In the genomic region with DNA sequence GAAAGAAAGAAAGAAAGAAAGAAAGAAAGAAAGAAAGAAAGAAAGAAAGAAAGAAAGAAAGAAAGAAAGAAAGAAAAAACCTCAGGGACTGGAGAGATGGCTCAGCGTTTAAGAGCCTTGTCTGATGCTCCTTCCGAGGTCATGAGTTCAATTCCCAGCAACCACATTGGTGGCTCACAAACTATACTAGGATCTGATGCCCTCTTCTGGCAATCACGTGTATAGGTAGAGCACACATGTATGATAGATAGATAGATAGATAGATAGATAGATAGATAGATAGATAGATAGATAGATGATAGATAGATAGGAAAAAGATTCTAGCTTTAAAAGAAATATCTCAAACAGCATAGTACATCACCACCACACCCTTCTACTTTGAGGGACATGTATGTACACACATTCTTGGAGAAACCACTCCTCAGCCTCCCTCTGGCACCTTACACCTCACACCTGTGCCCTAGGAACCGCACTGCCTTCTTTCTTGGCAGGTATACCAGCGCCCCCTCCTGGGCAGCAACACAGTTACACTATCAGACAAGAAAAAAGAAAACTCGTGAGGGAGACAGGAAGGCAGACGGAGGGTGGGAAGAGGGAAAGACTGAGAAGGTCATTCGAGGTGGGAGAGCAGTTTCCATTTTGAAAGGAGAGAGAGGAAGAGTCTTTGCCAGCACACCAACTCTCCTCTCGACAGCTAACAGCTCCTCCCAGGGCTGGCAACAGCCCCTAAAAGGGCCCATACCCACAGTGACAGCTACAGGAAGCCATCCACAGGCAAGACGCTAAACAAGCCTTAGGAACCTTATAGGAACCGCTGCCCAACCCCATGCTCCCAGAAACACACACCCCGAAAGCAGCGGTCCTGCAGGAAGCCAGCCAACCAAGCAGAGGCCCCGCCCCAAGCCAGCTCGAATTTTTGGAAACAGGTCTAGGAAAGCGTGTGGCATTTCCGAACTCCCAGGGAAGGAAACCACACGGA, we compare ENCODE assay signal across 8 mouse cellular contexts.
DNase-seq lines count a peak whose midpoint lies in the region; ATAC-seq and TF ChIP-seq lines count a peak whose summit lies in the region.

No protein-coding gene starts in this region.

- H3K9ac ChIP-seq in embryonic facial prominence, embryonic 13.5 days: no peak overlapping the region
- H3K9ac ChIP-seq in heart, embryonic 11.5 days (ENCODE audit: low read depth, low read length): no peak overlapping the region
- H3K9ac ChIP-seq in kidney, embryonic 16.5 days (replicated peaks; ENCODE audit: low read length): peak overlapping the region; percentile 50
- no peak overlapping the region for H3K9ac ChIP-seq in lung, postnatal 0 days (replicated peaks; ENCODE audit: low read depth)
- peak overlapping the region; percentile 43 for H3K9ac ChIP-seq in stomach, postnatal 0 days (ENCODE audit: low read length)

- H3K9me3 ChIP-seq in G1E (replicated peaks): peaks cover 7% of the 10 kb centered on the region
- H3K9me3 ChIP-seq in embryonic facial prominence, embryonic 13.5 days: no peaks in the 10 kb centered on the region
- H3K9me3 ChIP-seq in heart, embryonic 11.5 days (replicated peaks; ENCODE audit: control insufficient read depth, low read length): no peaks in the 10 kb centered on the region
- no peaks in the 10 kb centered on the region for H3K9me3 ChIP-seq in kidney, embryonic 16.5 days (ENCODE audit: low read length)
- no peaks in the 10 kb centered on the region for H3K9me3 ChIP-seq in lung, postnatal 0 days (ENCODE audit: low read length)
- no peaks in the 10 kb centered on the region for H3K9me3 ChIP-seq in stomach, postnatal 0 days (ENCODE audit: control insufficient read depth, low read length)

- peaks cover 29% of the 10 kb centered on the region for H3K27me3 ChIP-seq in G1E (ENCODE audit: insufficient read depth, low read length)
- peaks cover 47% of the 10 kb centered on the region for H3K27me3 ChIP-seq in embryonic facial prominence, embryonic 13.5 days
- H3K27me3 ChIP-seq in heart, embryonic 11.5 days (ENCODE audit: control insufficient read depth, insufficient read depth, low read length): peaks cover 25% of the 10 kb centered on the region
- peaks cover 10% of the 10 kb centered on the region; the same call in 1 of the 2 replicates for H3K27me3 ChIP-seq in kidney, embryonic 16.5 days (ENCODE audit: insufficient read depth, low read length)
- peaks cover 10% of the 10 kb centered on the region for H3K27me3 ChIP-seq in lung, postnatal 0 days (replicated peaks; ENCODE audit: insufficient read depth, low read length)
- no peaks in the 10 kb centered on the region; the same call in 1 of the 2 replicates for H3K27me3 ChIP-seq in stomach, postnatal 0 days (ENCODE audit: control insufficient read depth, insufficient read depth, low read length)

- peak; percentile 42; the same call in 1 of the 2 replicates for TF ChIP-seq CTCF in G1E (IDR thresholded peaks at IDR 0.05; ENCODE audit: low read depth, low read length)
- TF ChIP-seq CTCF in lung, postnatal 0 days (IDR thresholded peaks at IDR 0.05): peak; percentile 82
- peak; percentile 85 for TF ChIP-seq CTCF in stomach, postnatal 0 days (IDR thresholded peaks at IDR 0.05; ENCODE audit: low read depth)

- TF ChIP-seq EP300 in lung, postnatal 0 days (IDR thresholded peaks at IDR 0.05): no peak
- TF ChIP-seq EP300 in stomach, postnatal 0 days (optimal IDR thresholded peaks at IDR 0.05): no peak

- peaks cover 29% of the 10 kb centered on the region for H3K4me1 ChIP-seq in G1E (ENCODE audit: insufficient read depth, low read depth, low read length)
- peaks cover 24% of the 10 kb centered on the region for H3K4me1 ChIP-seq in embryonic facial prominence, embryonic 13.5 days
- H3K4me1 ChIP-seq in heart, embryonic 11.5 days (ENCODE audit: control insufficient read depth, insufficient read depth, low read length): peaks cover 24% of the 10 kb centered on the region
- peaks cover 28% of the 10 kb centered on the region for H3K4me1 ChIP-seq in kidney, embryonic 16.5 days (ENCODE audit: insufficient read depth, low read length)
- peaks cover 11% of the 10 kb centered on the region for H3K4me1 ChIP-seq in lung, postnatal 0 days (ENCODE audit: insufficient read depth, low read depth, low read length)
- H3K4me1 ChIP-seq in stomach, postnatal 0 days (replicated peaks; ENCODE audit: control insufficient read depth, insufficient read depth): no peaks in the 10 kb centered on the region

- peak overlapping the region; percentile 58 for H3K4me2 ChIP-seq in embryonic facial prominence, embryonic 13.5 days
- peak overlapping the region; percentile 53 for H3K4me2 ChIP-seq in heart, embryonic 11.5 days
- H3K4me2 ChIP-seq in kidney, embryonic 16.5 days (replicated peaks; ENCODE audit: low read depth, low read length): peak overlapping the region; percentile 54
- peak overlapping the region; percentile 48 for H3K4me2 ChIP-seq in lung, postnatal 0 days (replicated peaks; ENCODE audit: low read depth, low read length)
- H3K4me2 ChIP-seq in stomach, postnatal 0 days (replicated peaks; ENCODE audit: low read depth): peak overlapping the region; percentile 51

- H3K36me3 ChIP-seq in G1E (replicated peaks): peaks cover 41% of the 10 kb centered on the region
- H3K36me3 ChIP-seq in embryonic facial prominence, embryonic 13.5 days: no peaks in the 10 kb centered on the region
- no peaks in the 10 kb centered on the region for H3K36me3 ChIP-seq in heart, embryonic 11.5 days (ENCODE audit: control insufficient read depth, insufficient read depth, low read length)
- no peaks in the 10 kb centered on the region for H3K36me3 ChIP-seq in kidney, embryonic 16.5 days (ENCODE audit: insufficient read depth, low read length)
- H3K36me3 ChIP-seq in lung, postnatal 0 days (ENCODE audit: insufficient read depth, low read length): no peaks in the 10 kb centered on the region
- H3K36me3 ChIP-seq in stomach, postnatal 0 days (ENCODE audit: control insufficient read depth, insufficient read depth, low read length): no peaks in the 10 kb centered on the region

- ATAC-seq in G1E (ENCODE audit: extremely low read depth, insufficient number of reproducible peaks, low FRiP score, poor library complexity, severe bottlenecking): no peak
- ATAC-seq in embryonic facial prominence, embryonic 13.5 days (ENCODE audit: insufficient number of reproducible peaks, insufficient read depth, low FRiP score, low TSS enrichment, low read depth): no peak
- ATAC-seq in heart, embryonic 11.5 days (replicated peaks; ENCODE audit: insufficient number of reproducible peaks, low FRiP score, low TSS enrichment): no peak
- no peak for ATAC-seq in kidney, embryonic 16.5 days (ENCODE audit: low FRiP score, low TSS enrichment)
- peak; percentile 35; the same call in 1 of the 2 replicates for ATAC-seq in lung, postnatal 0 days
- ATAC-seq in stomach, postnatal 0 days (ENCODE audit: low FRiP score, low TSS enrichment): peak; percentile 61

- WGBS in embryonic facial prominence, embryonic 13.5 days: 13% methylated on average over 18 of the region's 18 CpGs
- 18% methylated on average over 18 of the region's 18 CpGs for WGBS in heart, embryonic 11.5 days (ENCODE audit: insufficient replicate concordance)
- WGBS in kidney, embryonic 16.5 days: 9% methylated on average over 18 of the region's 18 CpGs
- 12% methylated on average over 18 of the region's 18 CpGs for WGBS in lung, postnatal 0 days
- WGBS in stomach, postnatal 0 days: 14% methylated on average over 18 of the region's 18 CpGs

- no peak overlapping the region for H3K4me3 ChIP-seq in G1E (ENCODE audit: low read depth, low read length)
- peak overlapping the region; percentile 27 for H3K4me3 ChIP-seq in embryonic facial prominence, embryonic 13.5 days
- H3K4me3 ChIP-seq in heart, embryonic 11.5 days (ENCODE audit: low read depth, low read length): peak overlapping the region; percentile 20
- H3K4me3 ChIP-seq in kidney, embryonic 16.5 days (ENCODE audit: low read length): peak overlapping the region; percentile 25
- no peak overlapping the region for H3K4me3 ChIP-seq in lung, postnatal 0 days (ENCODE audit: low read depth, low read length)
- H3K4me3 ChIP-seq in stomach, postnatal 0 days (ENCODE audit: low read depth, low read length): peak overlapping the region; percentile 17; the same call in 1 of the 2 replicates

- peak; percentile 72 to 74 for DNase-seq in cerebellum, postnatal 10 days
- DNase-seq in cerebellum, adult 9-10 months: no peak
- DNase-seq in G1E (ENCODE audit: low spot score): no peak
- peak; percentile 77 for DNase-seq in lung, postnatal 0 days (ENCODE audit: low spot score)
- DNase-seq in stomach, postnatal 0 days (ENCODE audit: low spot score): peak; percentile 82

- H3K27ac ChIP-seq in embryonic facial prominence, embryonic 13.5 days: peak overlapping the region; percentile 8; the same call in 1 of the 2 replicates
- no peak overlapping the region for H3K27ac ChIP-seq in heart, embryonic 11.5 days (ENCODE audit: low read depth, low read length)
- no peak overlapping the region for H3K27ac ChIP-seq in kidney, embryonic 16.5 days (ENCODE audit: low read length)
- H3K27ac ChIP-seq in lung, postnatal 0 days (ENCODE audit: low read length): no peak overlapping the region
- no peak overlapping the region for H3K27ac ChIP-seq in stomach, postnatal 0 days (replicated peaks)

Comparison
In these comparisons a context has a peak if more than half of its experiments do, and no peak if none do; other contexts are left out.
1. DNase-seq: peak in cerebellum, postnatal 10 days (2 of 2), lung, postnatal 0 days (single experiment) and stomach, postnatal 0 days (single experiment); none in cerebellum, adult 9-10 months (single experiment) and G1E (single experiment).
2. ATAC-seq: peak in lung, postnatal 0 days (single experiment) and stomach, postnatal 0 days (single experiment); none in G1E (single experiment), embryonic facial prominence, embryonic 13.5 days (single experiment), heart, embryonic 11.5 days (single experiment) and kidney, embryonic 16.5 days (single experiment).
3. H3K4me3 ChIP-seq: peak in embryonic facial prominence, embryonic 13.5 days (single experiment), heart, embryonic 11.5 days (single experiment), kidney, embryonic 16.5 days (single experiment) and stomach, postnatal 0 days (single experiment); none in G1E (single experiment) and lung, postnatal 0 days (single experiment).
4. H3K9ac ChIP-seq: peak in kidney, embryonic 16.5 days (single experiment) and stomach, postnatal 0 days (single experiment); none in embryonic facial prominence, embryonic 13.5 days (single experiment), heart, embryonic 11.5 days (single experiment) and lung, postnatal 0 days (single experiment).
5. Peak in every context shown above with its lines, with median percentiles within 50 percentile points of each other: CTCF ChIP-seq and H3K4me2 ChIP-seq.